Mouse (Mus musculus) gastrocnemius, adult 2 months (tissue): ENCODE measurements at regions not wholly inside any gene's neighbourhood (a gene's known extent, or its start where the extent isn't known, plus 50 kb on each side); places are given as distances from the start of the nearest gene placed in this dataset.

Experiments used
- DNase-seq: peaks from one replicate; pipeline ENCODE4 v3.0.0; 2022
- H3K27ac ChIP-seq: fragments of 200-600 bp; 2 replicates; pipeline ENCODE4 v1.8.1; 2022; ENCODE audit warnings: mild to moderate bottlenecking
- H3K4me3 ChIP-seq: fragments of 200-600 bp; 2 replicates; pipeline ENCODE4 v1.8.1; 2022; ENCODE audit warnings: mild to moderate bottlenecking, moderate library complexity
- CTCF ChIP-seq: fragments of 200-600 bp; IDR thresholded peaks from 2 replicates; pipeline ENCODE4 v1.8.1; 2022; ENCODE audit warnings: antibody characterized with exemption, mild to moderate bottlenecking, moderate library complexity
- intact Hi-C: fragments of 180-260 bp; cut with DNase I; formaldehyde crosslinking; loops from one replicate; pipeline ENCODE4 v1.15.1; 2025

DNA sequence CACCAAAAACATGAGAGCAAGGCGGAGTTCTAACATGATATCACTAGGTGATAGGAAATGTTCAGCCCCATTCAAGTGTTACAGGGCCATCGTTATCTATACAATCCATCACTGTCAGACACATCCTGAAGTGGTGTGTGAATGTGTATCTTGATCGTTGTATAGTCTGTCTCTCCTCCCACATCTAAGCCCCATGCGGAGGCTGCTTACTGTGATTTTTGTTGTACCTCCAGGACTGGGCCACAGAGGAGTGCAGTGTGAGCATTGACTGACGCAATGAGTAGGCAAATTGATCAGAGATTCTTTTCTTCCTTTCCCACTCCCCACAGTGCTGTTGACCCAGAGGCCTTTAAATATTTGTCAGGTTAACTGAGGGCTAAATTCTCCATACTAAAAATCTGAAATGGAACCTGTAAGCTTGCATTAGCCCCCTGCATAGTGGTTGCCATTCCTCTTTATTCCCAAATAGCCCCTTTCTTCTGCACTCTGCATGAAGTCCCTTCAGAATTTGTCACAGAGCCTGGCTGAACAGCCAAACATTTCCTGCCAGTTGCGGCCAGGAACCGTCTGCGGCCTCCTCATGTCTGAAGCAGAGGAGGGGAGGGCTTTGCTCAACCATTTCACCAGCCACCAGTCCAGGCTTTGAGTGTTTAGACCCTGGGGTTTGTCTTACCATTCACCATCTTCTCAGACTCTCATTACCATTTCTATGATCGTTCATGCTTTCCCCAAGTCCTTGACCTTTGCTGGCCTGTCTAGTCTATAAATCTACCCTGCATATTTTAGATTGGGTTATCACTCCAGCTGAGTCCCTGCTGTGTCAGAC lies 119.3 kb downstream of the Ttc8 start:
- TF ChIP-seq CTCF, result no peak
- H3K4me3 ChIP-seq, result no peak overlapping the region
- intact Hi-C loops, result no loop called here
- H3K27ac ChIP-seq, result no peak overlapping the region
- no peak for DNase-seq

DNA sequence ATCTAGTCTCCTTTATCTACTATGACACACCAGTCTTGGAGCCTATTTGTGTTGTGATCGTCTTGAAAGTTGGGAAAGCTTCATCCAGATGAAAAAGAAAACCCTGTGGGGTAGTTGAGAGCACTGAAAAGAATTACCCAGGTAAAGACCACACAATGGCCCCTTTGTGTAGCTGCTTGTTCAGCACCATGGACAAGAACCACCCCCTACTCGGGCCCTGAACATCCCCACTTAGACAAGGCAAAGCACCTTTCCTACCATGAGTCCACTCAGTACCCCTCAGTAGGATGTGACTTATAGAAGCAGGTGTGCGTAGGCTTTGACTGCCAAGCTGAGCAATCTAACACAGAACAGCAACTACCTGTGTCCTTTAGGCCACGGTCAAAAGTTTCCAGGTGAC lies 121.2 kb downstream of the Ttc8 start:
- no peak overlapping the region for H3K27ac ChIP-seq
- TF ChIP-seq CTCF, result no peak
- H3K4me3 ChIP-seq, result no peak overlapping the region
- intact Hi-C loops, result no loop called here
- no peak for DNase-seq

DNA sequence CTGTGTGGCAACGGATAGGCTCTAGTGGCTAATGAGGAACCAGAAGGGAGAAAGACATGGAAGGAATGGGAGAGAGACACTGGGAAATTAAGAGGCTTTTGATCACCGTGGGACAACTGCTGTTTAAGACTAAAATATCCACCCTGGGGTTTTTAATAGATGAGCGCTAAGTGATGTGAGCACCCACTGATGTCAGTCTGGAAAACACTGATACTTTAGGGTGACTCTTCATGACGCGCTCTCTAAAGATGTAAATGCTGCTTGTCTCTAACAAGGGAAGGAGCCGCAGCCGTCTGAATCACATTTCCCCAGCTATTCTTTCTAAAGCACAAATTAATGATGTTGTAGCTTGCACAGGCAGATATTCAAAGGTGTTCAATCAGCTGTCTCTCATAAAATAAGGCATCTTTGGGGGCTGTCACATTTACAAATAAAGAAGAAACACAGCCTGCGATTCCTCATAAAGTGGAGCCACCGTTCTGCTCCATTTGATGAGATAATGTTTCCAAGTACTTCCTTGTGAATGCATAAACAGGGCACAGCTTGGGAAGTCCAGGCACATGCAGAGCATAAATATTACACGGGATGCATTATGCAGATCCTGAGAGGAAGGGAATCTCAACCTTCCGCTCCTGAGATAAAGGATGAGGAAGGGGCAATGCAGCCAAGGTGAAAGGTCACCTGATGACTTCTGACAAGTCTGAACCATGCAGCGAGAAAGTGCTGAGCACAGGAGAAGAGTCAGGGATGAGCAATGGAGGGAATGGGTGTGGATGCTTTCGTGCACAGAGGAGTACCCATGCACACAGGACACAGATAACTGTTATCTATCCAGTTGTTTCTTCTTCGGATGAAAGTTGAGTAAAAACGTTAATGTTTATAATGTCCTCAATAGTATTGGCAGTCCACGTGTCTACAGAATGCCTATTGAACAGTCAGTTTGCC lies 122.8 kb downstream of the Ttc8 start:
- H3K4me3 ChIP-seq, result no peak overlapping the region
- no peak overlapping the region for H3K27ac ChIP-seq
- intact Hi-C loops, result no loop called here
- DNase-seq, result no peak
- TF ChIP-seq CTCF, result no peak

DNA sequence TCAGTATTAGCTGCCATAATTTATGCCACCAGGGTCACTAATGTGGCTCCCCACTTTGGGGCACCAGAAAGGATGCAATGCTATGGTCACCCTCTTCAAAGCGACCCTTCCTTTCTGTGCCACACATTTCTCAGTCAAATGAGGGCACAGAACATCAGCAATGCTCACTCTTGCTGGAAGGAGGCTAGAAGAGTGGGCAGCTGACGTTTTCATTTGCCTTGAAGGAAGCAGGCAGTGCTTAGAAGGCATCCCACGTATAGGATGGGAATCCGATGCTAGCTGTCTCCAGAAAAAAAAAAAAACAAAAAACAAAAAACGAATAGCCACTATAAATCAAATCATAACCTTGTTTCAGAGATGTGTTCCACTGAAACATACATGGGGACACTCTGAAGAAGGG lies 124.1 kb downstream of the Ttc8 start:
- Histone ChIP-seq H3K27ac (no peak overlapping the region), H3K4me3 (no peak overlapping the region)
- intact Hi-C loops, result no loop called here
- DNase-seq, result no peak
- TF ChIP-seq CTCF, result no peak

DNA sequence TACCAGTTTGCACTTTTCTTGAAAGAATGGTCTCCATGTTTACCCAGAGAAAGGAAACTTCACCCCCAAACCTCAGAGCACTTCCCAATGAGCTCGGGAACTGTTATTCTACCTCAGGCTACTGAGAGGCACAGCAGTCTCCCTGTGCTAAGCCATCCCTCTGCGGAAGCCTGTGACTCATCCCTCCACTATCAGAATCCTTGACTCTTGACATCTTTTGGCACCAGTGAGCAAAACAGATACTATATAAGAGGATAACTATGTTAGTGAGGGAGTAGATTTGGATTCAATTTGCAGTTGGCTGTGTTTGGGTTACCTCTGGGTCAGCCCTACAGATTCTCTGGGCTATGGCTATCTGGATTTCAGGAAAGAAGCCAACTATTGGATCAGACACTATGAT lies 130.1 kb downstream of the Ttc8 start:
- TF ChIP-seq CTCF, result no peak
- intact Hi-C loops, result no loop called here
- no peak for DNase-seq
- H3K27ac ChIP-seq, result no peak overlapping the region
- no peak overlapping the region for H3K4me3 ChIP-seq

DNA sequence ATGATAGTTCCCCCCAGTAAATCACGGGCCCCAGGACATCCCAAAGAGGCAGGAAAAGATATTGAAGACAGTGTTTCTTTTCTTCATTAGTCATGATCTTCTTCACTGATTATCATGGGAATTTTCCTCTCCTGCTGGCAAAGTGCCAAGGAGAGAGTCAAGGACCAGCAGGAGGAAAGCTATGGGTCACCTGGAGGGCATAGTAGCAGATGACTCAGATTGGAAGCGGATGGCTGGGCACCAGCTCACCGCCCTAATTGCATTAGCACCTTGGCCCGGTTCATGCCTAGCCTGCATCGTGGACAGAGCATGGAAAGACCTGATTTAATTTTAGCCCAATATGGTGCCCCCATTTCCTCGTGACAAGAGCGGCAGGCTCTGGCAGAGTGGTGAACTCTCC lies 132.2 kb downstream of the Ttc8 start:
- TF ChIP-seq CTCF, result no peak
- Histone ChIP-seq H3K27ac (no peak overlapping the region), H3K4me3 (no peak overlapping the region)
- intact Hi-C loops, result no loop called here
- no peak for DNase-seq

DNA sequence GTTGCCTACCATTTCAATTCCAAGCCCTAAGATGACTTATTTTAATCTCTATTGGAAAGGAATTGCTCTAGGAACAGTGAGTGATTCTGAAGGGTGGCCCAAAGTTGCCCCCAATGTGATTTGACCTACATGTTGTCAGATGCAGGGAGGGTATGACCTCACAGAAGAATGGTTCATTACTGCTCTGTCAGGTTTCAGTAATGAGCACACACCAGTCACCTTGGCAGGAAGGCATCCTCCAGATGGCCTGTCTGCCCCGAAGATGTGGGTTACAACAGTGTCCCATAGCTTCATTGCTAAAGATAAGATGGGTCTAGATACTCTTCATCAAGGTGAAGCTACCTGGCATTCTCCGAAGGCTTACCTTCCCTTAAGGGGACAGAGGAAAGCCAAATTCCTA lies 137.1 kb downstream of the Ttc8 start:
- intact Hi-C loops, result no loop called here
- DNase-seq, result no peak
- H3K4me3 ChIP-seq, result no peak overlapping the region
- no peak for TF ChIP-seq CTCF
- H3K27ac ChIP-seq, result no peak overlapping the region

DNA sequence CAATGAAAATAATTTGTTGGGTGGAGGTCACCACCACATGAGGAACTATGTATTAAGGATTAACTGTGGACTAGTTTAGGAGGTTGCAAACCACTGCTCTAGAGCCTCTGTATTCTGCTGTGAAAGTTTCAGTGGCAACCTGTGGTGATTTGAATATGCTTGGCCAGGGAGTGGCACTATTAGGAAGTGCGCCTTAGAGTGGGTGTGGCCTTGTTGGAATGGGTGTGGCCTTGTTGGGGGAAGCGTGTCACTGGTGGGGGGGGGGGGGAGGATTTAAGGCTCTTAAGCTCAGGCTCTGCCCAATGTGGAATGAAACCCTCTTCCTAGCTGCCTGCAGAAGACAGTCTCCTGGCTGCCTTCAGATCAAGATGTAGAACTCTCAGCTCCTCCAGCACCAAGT lies 138.5 kb downstream of the Ttc8 start:
- Histone ChIP-seq H3K4me3 (no peak overlapping the region), H3K27ac (no peak overlapping the region)
- intact Hi-C loops, result no loop called here
- TF ChIP-seq CTCF, result no peak
- DNase-seq, result no peak

DNA sequence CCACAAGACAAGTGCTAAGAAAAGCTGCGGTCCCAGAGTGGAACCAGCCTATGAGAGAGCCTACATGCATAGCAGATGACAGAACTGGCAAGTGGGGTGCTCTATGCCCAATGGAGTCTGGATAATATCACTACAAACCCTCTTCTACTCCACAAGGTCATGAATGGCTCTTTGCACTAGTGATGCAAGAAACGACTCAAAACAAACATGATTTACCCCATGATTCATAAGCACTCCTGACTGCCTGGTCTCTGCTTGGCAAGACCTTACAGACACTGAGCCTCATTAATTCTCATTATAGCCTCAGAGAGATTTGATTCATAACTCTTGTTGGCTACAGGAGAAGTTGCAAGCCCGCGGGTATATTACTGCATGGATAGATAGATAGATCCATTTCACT lies 139.1 kb downstream of the Ttc8 start:
- no peak for TF ChIP-seq CTCF
- no peak overlapping the region for H3K27ac ChIP-seq
- no peak for DNase-seq
- intact Hi-C loops, result no loop called here
- H3K4me3 ChIP-seq, result no peak overlapping the region

DNA sequence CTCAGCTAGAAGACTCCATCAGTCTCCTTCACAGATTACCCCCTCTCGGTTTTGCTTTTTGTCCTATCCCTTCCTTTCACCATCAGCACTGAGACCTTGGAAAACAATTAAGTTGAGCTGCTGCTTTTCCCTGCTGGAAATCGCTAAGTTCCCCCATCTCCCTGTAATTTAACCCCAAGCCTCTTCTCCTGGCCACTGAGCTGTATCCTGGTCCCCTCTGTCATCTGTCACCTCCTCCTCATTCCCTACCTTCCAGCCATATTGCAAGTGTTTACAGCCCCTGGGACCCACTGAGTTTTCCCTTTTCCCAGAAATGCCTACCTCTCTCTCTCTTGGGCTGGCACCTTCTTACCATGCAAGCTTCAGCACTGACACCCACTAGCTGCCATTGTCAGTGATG lies 140.3 kb downstream of the Ttc8 start:
- no peak for DNase-seq
- Histone ChIP-seq H3K27ac (no peak overlapping the region), H3K4me3 (no peak overlapping the region)
- intact Hi-C loops, result no loop called here
- TF ChIP-seq CTCF, result no peak

DNA sequence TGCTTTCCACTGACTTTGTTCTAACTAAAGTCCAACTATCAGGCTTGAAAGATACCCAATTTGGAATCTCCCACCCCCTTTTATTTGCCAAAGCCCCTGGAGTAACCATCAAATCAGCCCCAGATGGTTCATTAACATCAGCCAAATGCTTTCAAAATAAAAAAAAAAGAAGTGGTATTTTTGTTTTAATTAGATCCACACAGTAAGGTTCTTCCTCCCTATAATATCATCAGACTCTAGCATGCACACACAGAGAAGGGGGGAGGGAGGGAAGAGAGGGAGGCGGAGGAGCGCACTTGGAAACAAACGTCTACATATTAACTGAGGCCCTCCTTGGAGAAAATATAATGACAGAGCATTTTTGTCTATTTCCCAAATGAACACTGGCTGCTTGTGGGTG lies 143.1 kb downstream of the Ttc8 start:
- no peak overlapping the region for H3K27ac ChIP-seq
- no peak overlapping the region for H3K4me3 ChIP-seq
- intact Hi-C loops, result no loop called here
- TF ChIP-seq CTCF, result no peak
- DNase-seq, result no peak

DNA sequence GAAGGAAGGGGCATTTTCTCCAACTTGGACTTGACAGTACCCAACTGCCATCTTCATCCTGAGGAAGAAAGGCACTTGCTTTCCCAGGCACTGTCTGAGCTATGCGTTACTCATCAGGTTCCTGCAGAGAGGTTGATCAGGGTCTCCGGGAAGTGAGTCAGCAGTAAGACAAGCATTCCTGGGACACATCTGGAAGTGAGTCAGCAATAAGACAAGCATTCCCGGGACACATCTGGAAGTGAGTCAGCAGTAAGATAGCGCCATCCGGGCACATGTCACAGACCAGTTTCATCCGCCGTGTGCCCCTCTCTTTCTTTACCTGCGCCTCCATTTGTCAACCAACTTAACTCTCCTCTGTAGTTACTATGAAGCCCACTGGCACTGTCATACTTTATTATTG lies 143.5 kb downstream of the Ttc8 start:
- Histone ChIP-seq H3K4me3 (no peak overlapping the region), H3K27ac (no peak overlapping the region)
- no peak for TF ChIP-seq CTCF
- intact Hi-C loops, result no loop called here
- DNase-seq, result no peak

DNA sequence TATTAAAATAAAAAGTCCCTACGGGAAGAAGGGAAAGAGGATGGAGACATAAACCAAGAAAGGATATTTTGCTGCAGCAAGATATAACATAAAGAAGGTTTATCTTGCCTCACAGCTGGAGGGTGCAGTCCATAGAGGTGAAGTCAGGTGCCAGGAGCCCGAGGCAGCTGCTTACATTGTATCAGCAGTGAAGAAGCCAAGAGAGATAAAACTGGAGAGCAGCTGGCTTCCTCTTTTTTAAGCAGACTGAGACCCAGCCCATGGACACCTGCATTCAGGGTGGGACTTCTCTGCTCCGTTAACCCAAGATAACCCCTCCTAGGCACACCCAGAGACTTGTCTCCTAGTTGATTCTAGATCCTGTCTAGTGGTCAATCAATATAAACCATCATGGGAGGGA lies 147.6 kb downstream of the Ttc8 start:
- no peak for DNase-seq
- H3K27ac ChIP-seq, result no peak overlapping the region
- no peak for TF ChIP-seq CTCF
- intact Hi-C loops, result no loop called here
- no peak overlapping the region for H3K4me3 ChIP-seq

DNA sequence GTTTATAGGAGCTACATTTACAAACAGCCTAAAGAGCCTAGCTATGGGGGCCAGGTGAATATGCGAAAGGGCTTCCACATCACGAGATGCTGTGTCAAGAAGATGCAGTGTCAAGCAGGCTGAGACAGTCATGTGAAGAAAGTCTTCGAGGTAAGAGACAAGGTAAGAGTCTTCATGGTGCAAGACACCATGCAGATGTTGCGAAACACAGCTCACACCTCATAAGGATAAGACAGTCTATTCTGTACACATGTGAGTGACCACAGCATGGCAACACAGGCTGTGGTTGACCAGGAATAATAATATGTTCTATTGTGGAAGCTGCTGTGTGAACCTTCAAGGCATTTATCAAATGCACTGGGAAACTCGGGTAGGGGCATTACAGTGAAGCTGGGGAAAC lies 153.4 kb downstream of the Ttc8 start:
- Histone ChIP-seq H3K4me3 (no peak overlapping the region), H3K27ac (no peak overlapping the region)
- DNase-seq, result no peak
- no peak for TF ChIP-seq CTCF
- intact Hi-C loops, result no loop called here
